Mouse (Mus musculus) MEL (cell line): ENCODE measurements around the gene Mrpl27. TPM values are rescaled to one million over a fixed set of nuclear protein-coding genes. Genes with fewer than 3 reads are reported as not detected.

Experiments used
- DNase-seq: peaks from one replicate; pipeline ENCODE4 v3.0.0; 2011; ENCODE audit warnings: low read depth, low spot score
- H3K27ac ChIP-seq: 2 replicates; pipeline ENCODE4 v1.5.1; 2012; ENCODE audit warnings: low read depth, mild to moderate bottlenecking, control low read depth, low read length, moderate library complexity; ENCODE audit not compliant: control insufficient read depth
- H3K27me3 ChIP-seq, 2 experiments: fragments of 150-350 bp in 1 of 2; sonication (generic) in 1 of 2; 2 replicates each; pipeline ENCODE4 v1.6.1; 2012; ENCODE audit warnings: low read length in 2 of 2, mild to moderate bottlenecking in 2 of 2, improper control_type of control experiment in 1 of 2, moderate library complexity in 1 of 2; ENCODE audit not compliant: insufficient read depth in 2 of 2, control insufficient read depth in 1 of 2
- H3K36me3 ChIP-seq, 2 experiments: 2 replicates each; pipeline ENCODE4 v1.6.1; 2012 to 2014; ENCODE audit warnings: low read length in 2 of 2, improper control_type of control experiment in 1 of 2, inconsistent platforms in 1 of 2, mild to moderate bottlenecking in 1 of 2; ENCODE audit not compliant: insufficient read depth in 2 of 2, control insufficient read depth in 1 of 2
- H3K4me1 ChIP-seq, 2 experiments: fragments of 150-350 bp in 1 of 2; sonication (generic) in 1 of 2; 2 replicates each; pipeline ENCODE4 v1.6.1; 2012; ENCODE audit warnings: low read length in 2 of 2, improper control_type of control experiment in 1 of 2, mild to moderate bottlenecking in 1 of 2; ENCODE audit not compliant: insufficient read depth in 2 of 2, control insufficient read depth in 1 of 2
- H3K4me3 ChIP-seq, 2 experiments: fragments of 150-350 bp in 1 of 2; sonication (generic) in 1 of 2; 2 replicates each; pipeline ENCODE4 v1.5.1; 2012; ENCODE audit warnings: low read depth in 2 of 2, low read length in 2 of 2, mild to moderate bottlenecking in 2 of 2, moderate library complexity in 2 of 2, control low read depth in 1 of 2, improper control_type of control experiment in 1 of 2; ENCODE audit not compliant: control insufficient read depth in 1 of 2, insufficient read depth in 1 of 2
- H3K79me2 ChIP-seq: 2 replicates; pipeline ENCODE4 v1.6.1; 2012; ENCODE audit warnings: mild to moderate bottlenecking, low read length, moderate library complexity; ENCODE audit not compliant: control insufficient read depth, poor library complexity, insufficient read depth
- H3K9ac ChIP-seq: 2 replicates; pipeline ENCODE4 v1.6.1; 2012; ENCODE audit warnings: low read depth, mild to moderate bottlenecking, control low read depth, low read length, moderate library complexity; ENCODE audit not compliant: control insufficient read depth, poor library complexity, severe bottlenecking
- H3K9me3 ChIP-seq: fragments of 150-350 bp; sonication (generic); replicated peaks from 2 replicates; pipeline ENCODE4 v1.6.1; 2012; ENCODE audit warnings: mild to moderate bottlenecking, low read length, improper control_type of control experiment, moderate library complexity; ENCODE audit not compliant: insufficient read depth
- BHLHE40 ChIP-seq: IDR thresholded peaks from 2 replicates; pipeline ENCODE4 v1.6.1; 2012; ENCODE audit warnings: low read depth, mild to moderate bottlenecking, inconsistent platforms, low read length, improper control_type of control experiment, borderline replicate concordance
- CHD2 ChIP-seq: IDR thresholded peaks from 2 replicates; pipeline ENCODE4 v1.6.1; 2011; ENCODE audit warnings: low read length, improper control_type of control experiment
- CTCF ChIP-seq, 3 experiments: IDR thresholded peaks in 2 of 3; conservative IDR thresholded peaks in 1 of 3; 2 replicates each; pipeline ENCODE4 v1.5.1; 2011 to 2012; ENCODE audit warnings: low read length in 3 of 3, low read depth in 2 of 3, mild to moderate bottlenecking in 2 of 3, improper control_type of control experiment in 1 of 3, inconsistent platforms in 1 of 3, mixed read lengths in 1 of 3, moderate library complexity in 1 of 3; ENCODE audit not compliant: control insufficient read depth in 1 of 3, insufficient read depth in 1 of 3, poor library complexity in 1 of 3, severe bottlenecking in 1 of 3
- ELF1 ChIP-seq: IDR thresholded peaks from 2 replicates; pipeline ENCODE4 v1.6.1; 2014; ENCODE audit warnings: low read depth, mild to moderate bottlenecking, inconsistent platforms, low read length, improper control_type of control experiment, moderate library complexity
- GATA1 ChIP-seq: IDR thresholded peaks from 2 replicates; pipeline ENCODE4 v1.6.1; 2011; ENCODE audit warnings: low read depth, low read length, improper control_type of control experiment
- MAFK ChIP-seq: IDR thresholded peaks from 2 replicates; pipeline ENCODE4 v1.6.1; 2011; ENCODE audit warnings: low read depth, mild to moderate bottlenecking, low read length, improper control_type of control experiment, borderline replicate concordance
- MAX ChIP-seq: IDR thresholded peaks from 2 replicates; pipeline ENCODE4 v1.6.1; 2011; ENCODE audit warnings: low read length, improper control_type of control experiment
- MEF2A ChIP-seq: IDR thresholded peaks from 2 replicates; pipeline ENCODE4 v1.6.1; 2014; ENCODE audit warnings: low read depth, mild to moderate bottlenecking, inconsistent platforms, low read length, improper control_type of control experiment; ENCODE audit not compliant: poor library complexity, insufficient replicate concordance, severe bottlenecking; ENCODE audit errors: extremely low read depth
- MYC ChIP-seq: IDR thresholded peaks from 2 replicates; pipeline ENCODE4 v1.6.1; 2011; ENCODE audit warnings: low read depth, mild to moderate bottlenecking, low read length, improper control_type of control experiment, moderate library complexity
- POLR2AphosphoS2 ChIP-seq: IDR thresholded peaks from 2 replicates; pipeline ENCODE4 v1.6.1; 2011; ENCODE audit warnings: low read length, improper control_type of control experiment
- POLR2AphosphoS5 ChIP-seq: IDR thresholded peaks from 2 replicates; pipeline ENCODE4 v1.6.1; 2012; ENCODE audit warnings: low read depth, borderline replicate concordance, mild to moderate bottlenecking, inconsistent platforms, low read length, moderate library complexity, mixed read lengths
- RAD21 ChIP-seq: IDR thresholded peaks from 2 replicates; pipeline ENCODE4 v1.6.1; 2011; ENCODE audit warnings: mild to moderate bottlenecking, low read depth, low read length, improper control_type of control experiment
- SMC3 ChIP-seq: IDR thresholded peaks from 2 replicates; pipeline ENCODE4 v1.6.1; 2011; ENCODE audit warnings: low read depth, low read length, improper control_type of control experiment
- TAL1 ChIP-seq: IDR thresholded peaks from 2 replicates; pipeline ENCODE4 v1.6.1; 2012; ENCODE audit warnings: mild to moderate bottlenecking, inconsistent platforms, low read length, moderate library complexity, mixed read lengths
- TBP ChIP-seq: IDR thresholded peaks from 2 replicates; pipeline ENCODE4 v1.8.0; 2011; ENCODE audit warnings: low read depth, low read length, improper control_type of control experiment
- ZKSCAN1 ChIP-seq: IDR thresholded peaks from 2 replicates; pipeline ENCODE4 v1.6.1; 2012; ENCODE audit warnings: low read depth, mild to moderate bottlenecking, inconsistent platforms, low read length, improper control_type of control experiment, moderate library complexity
- polyA plus RNA-seq, 2 experiments: library from polyadenylated mRNA; stranded (reverse) in 1 of 2; unstranded in 1 of 2; fragments of >175 nt in 1 of 2; fragments of >200 nt in 1 of 2; gene quantifications; 2 replicates each; pipeline versions ENCODE4 v1.2.1 to v1.2.4; 2012; ENCODE audit warnings: low replicate concordance in 2 of 2, low read depth in 1 of 2; ENCODE audit not compliant: insufficient read length in 2 of 2, insufficient read depth in 1 of 2, missing spikeins in 1 of 2
- total RNA-seq: library from RNA; depleted of rRNA; stranded (reverse); fragments of 300-350 nt; gene quantifications from 2 replicates; pipeline ENCODE4 v1.2.3, GENCODE M21; 2012

Mrpl27 gene
- total and polyA plus RNA-seq, 3 experiments = 102 to 129 TPM; not detected in 1

GRCm38 (mm10) chr11:94695508-94695907 is 41.9 kb downstream of the Mrpl27 start:
- H3K4me1 ChIP-seq = no peaks in the 10 kb centered on the region
- TF ChIP-seq MEF2A (no peak), CTCF (IDR thresholded peaks at IDR 0.05 in 2 of 3, conservative IDR thresholded peaks at IDR 0.05 in 1 of 3; ENCODE audit: control insufficient read depth in 1 of 3, insufficient read depth in 1 of 3, low read depth in 2 of 3, low read length in 3 of 3, poor library complexity in 1 of 3, severe bottlenecking in 1 of 3) (no peak), TBP (no peak), MAX (no peak), CHD2 (no peak), MAFK (no peak), TAL1 (no peak), SMC3 (no peak), MYC (no peak)
- TF ChIP-seq, all 39 proteins: peak for 0
- Histone ChIP-seq H3K79me2 (no peaks in the 10 kb centered on the region), H3K27ac (no peak overlapping the region), H3K9me3 (no peaks in the 10 kb centered on the region), H3K9ac (no peak overlapping the region), H3K27me3 (peaks cover 28 to 35% of the 10 kb centered on the region in 2 experiments), H3K4me3 (no peak overlapping the region), H3K36me3 (no peaks in the 10 kb centered on the region)
- DNase-seq = no peak

GRCm38 (mm10) chr11:94697140-94697539 is 43.6 kb downstream of the Mrpl27 start:
- no peak for DNase-seq
- no peaks in the 10 kb centered on the region for H3K9me3 ChIP-seq
- H3K27me3 ChIP-seq = peaks cover 39 to 42% of the 10 kb centered on the region in 2 experiments
- H3K36me3 ChIP-seq = no peaks in the 10 kb centered on the region
- no peaks in the 10 kb centered on the region for H3K4me1 ChIP-seq
- H3K79me2 ChIP-seq = no peaks in the 10 kb centered on the region
- no peak overlapping the region for H3K9ac ChIP-seq
- no peak overlapping the region for H3K4me3 ChIP-seq
- TF ChIP-seq CTCF (IDR thresholded peaks at IDR 0.05 in 2 of 3, conservative IDR thresholded peaks at IDR 0.05 in 1 of 3; ENCODE audit: control insufficient read depth in 1 of 3, insufficient read depth in 1 of 3, low read depth in 2 of 3, low read length in 3 of 3, poor library complexity in 1 of 3, severe bottlenecking in 1 of 3) (peak; percentile 16 to 30 (median 30); a peak in 4 of 6 replicates), POLR2AphosphoS2 (no peak), RAD21 (peak; percentile 15)
- TF ChIP-seq, all 39 proteins: peak for 2
- H3K27ac ChIP-seq = no peak overlapping the region

GRCm38 (mm10) chr11:94697703-94698464 is 44.3 kb downstream of the Mrpl27 start:
- DNase-seq = no peak
- Histone ChIP-seq H3K9me3 (no peaks in the 10 kb centered on the region), H3K79me2 (no peaks in the 10 kb centered on the region), H3K36me3 (no peaks in the 10 kb centered on the region), H3K4me3 (no peak overlapping the region), H3K27ac (no peak overlapping the region), H3K4me1 (no peaks in the 10 kb centered on the region), H3K9ac (no peak overlapping the region), H3K27me3 (peaks cover 41 to 42% of the 10 kb centered on the region in 2 experiments)
- TF ChIP-seq ELF1 = no peak
- TF ChIP-seq POLR2AphosphoS2 = no peak
- TF ChIP-seq TAL1 = no peak
- no peak for TF ChIP-seq BHLHE40
- TF ChIP-seq GATA1 = no peak
- no peak for TF ChIP-seq POLR2AphosphoS5
- TF ChIP-seq TBP = no peak
- no peak for TF ChIP-seq ZKSCAN1
- no peak for TF ChIP-seq RAD21
